Mouse (Mus musculus) kidney, adult 2 months (tissue): ENCODE measurements around the gene Bhlhe41.

Experiments used
- CTCF ChIP-seq: fragments of 200-500 bp; conservative IDR thresholded peaks from 2 replicates; pipeline ENCODE4 v1.5.1; 2011; ENCODE audit warnings: low read depth, mild to moderate bottlenecking, control low read depth, low read length, moderate library complexity, mixed read lengths; ENCODE audit not compliant: insufficient read depth, insufficient read length
- POLR2A ChIP-seq: fragments of 200-500 bp; IDR thresholded peaks from one replicate; pipeline ENCODE4 v1.6.1; 2011; ENCODE audit warnings: low read depth, low read length, control low read depth

DNA sequence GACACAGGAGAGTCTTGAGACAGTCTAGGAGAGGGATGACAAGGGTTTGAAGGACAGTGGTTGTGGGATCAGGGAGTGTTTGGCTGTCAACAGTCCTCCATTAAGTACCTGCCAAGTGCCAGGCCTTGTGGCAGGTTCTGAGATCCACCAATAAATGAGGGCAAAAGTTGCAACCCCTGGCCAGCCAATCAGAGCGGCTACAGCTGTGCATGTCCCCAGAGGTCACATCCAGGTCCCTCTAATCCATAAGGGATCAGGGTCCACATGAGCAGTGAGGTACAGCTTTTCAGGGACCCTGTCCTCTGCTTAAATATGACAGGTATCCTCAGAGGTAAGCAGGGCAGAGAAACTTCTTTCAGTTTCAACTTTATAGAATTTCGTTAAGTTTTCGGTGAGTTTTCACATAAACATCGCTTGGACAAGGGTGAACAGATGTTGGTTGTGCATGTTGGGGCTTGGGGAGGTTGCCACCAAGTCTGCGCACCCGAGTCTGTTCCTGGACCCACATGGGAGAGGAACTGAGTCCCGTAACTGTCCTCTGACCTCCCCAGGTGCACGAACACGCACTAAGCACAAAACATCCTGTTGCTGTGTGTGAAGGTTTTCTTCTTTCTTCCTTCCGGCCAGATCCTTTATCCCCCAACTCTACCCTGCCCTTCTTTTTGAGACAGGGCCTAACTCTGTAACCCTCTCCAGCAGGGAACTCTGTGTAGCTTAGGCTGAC lies 11.8 kb downstream of the Bhlhe41 start:
- TF ChIP-seq POLR2A (no peak), CTCF (no peak)
